In the genomic region with DNA sequence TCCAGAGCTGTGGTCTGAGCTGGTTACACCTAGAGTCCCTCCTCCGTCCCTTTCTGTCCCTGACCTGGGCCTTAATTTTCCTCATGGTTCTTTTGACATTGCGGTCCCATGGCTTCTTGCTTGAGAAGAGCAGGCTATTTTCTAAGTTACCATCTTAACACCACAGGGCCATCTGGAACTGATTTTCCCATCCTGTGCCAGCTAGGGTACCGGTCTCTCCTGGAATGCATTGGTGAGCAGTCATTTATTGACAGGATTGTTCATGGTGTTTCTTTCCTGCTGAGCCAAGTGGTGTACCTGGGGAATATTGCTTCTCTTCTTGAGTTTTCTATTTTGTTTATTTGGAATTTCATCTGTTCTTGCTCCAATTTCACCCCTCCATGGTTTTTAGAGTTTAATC, we compare ENCODE assay signal across 16 mouse cellular contexts.
"Had no signal": no experiment of that assay in that cellular context is flagged by ENCODE, and none has a peak within 500 bp of the region (broad histone marks: within the 10 kb centered on the region; RNA-seq: fewer than 3 reads in every experiment).

No protein-coding gene starts in this region.

- DNase-seq: layer of hippocampus, postnatal 36 days; liver, embryonic 13.5 days; lung, adult 2 months; lung, postnatal 14 days; lung, postnatal 4 days; midbrain, embryonic 14.5 days; right cerebral cortex, adult 18-20 months; right cerebral cortex, postnatal 14 days; spleen, adult 18-20 months; thymus, postnatal 25 days had no signal

- H3K4me2 ChIP-seq: liver, embryonic 13.5 days; midbrain, embryonic 11.5 days; stomach, embryonic 15.5 days had no signal

- H3K27me3 ChIP-seq: liver, embryonic 13.5 days; stomach, embryonic 15.5 days had no signal

- H3K9me3 ChIP-seq: liver, embryonic 13.5 days; stomach, embryonic 15.5 days had no signal

- H3K9ac ChIP-seq: liver, embryonic 13.5 days; stomach, embryonic 15.5 days had no signal

- ATAC-seq: inflammation-experienced regulatory T-cells, adult 6 months; intestine, embryonic 16.5 days had no signal

- H3K4me3 ChIP-seq: left cerebral cortex, adult 2 months; liver, embryonic 13.5 days; stomach, embryonic 15.5 days had no signal

- H3K36me3 ChIP-seq: liver, embryonic 13.5 days; stomach, embryonic 15.5 days had no signal

- H3K27ac ChIP-seq: kidney, postnatal 0 days; left cerebral cortex, adult 2 months; liver, embryonic 13.5 days; stomach, embryonic 15.5 days had no signal

- H3K4me1 ChIP-seq: liver, embryonic 13.5 days had no signal
